Mouse (Mus musculus) 3T3-L1 (cell line): Measurements from ENCODE around the gene Kbtbd4.
A peak's percentile ranks its signal among the peaks of the same experiment; 100 is the strongest.

ENCODE experiments used
- DNase-seq: peaks from one replicate; pipeline ENCODE4 v3.0.0-alpha.2; 2015; ENCODE audit warnings: low read depth, low spot score

Kbtbd4 gene

DNA sequence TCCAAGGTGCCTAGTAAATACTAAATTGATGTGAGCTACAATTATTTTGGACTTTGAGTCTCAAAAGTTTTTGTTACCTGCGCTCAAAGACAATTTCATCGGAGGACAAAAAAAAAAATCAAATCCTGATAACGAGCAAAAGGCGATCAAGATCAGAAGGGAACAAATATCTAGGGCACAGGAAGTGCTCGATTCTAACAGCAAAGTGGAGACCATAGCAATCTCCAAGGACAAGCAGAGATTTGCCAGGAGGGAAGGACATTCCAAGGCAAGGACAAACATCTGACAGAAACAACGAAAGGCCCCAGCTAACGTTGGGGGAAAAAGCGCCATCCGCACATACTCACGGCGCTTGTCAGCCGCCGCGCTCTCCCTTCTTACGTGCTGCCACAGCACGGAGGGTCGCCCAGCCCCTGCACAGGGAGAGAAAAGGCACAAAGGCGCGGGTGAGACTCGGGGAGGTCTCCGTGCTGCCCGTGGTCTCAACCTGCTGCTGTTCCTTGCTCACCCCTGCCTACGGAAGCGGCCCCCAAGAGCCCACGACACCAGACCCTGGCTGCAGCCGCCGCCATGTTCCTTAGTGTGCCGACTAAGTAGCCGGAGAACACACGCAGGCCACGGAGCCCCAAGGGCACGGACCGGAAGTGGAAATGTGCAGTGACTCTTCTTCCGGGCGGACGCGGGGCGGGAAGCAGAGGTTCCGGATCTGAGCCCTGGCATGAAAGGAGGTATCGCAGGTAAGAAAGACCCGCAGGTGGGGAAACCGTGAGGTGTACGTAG is at the start of gene Kbtbd4, which contains the start of gene Ndufs3:
Gene Kbtbd4 (plus strand): TSS at position 665 of the 780 bp plus-strand sequence.
Gene Ndufs3 (minus strand): TSS at position 752 of the 780 bp plus-strand sequence.
- DNase-seq = peak; percentile 92

GRCm38 (mm10) chr2:90861486-90861885 is 43.1 kb upstream of the Kbtbd4 start:
- DNase-seq = no peak

DNA sequence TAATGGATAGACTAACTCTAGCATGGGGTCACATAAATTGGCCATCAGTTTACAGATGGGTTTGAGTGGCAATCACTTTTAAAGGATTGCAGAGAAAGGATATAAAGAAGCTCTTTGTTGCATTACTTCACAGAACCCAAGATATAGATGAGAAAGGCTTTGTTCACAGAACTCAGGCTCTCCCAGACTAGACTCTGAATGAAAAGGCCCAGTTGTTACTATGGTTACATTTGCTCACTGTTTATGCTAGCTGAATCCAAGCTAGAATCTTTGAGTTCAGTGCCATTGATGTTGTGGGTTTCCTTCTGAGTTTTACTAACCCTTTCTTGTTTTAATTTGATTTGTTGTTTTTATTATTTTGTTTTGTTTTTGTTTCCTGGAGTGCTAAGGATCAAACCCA is 40.4 kb upstream of the Kbtbd4 start:
- DNase-seq = no peak

DNA sequence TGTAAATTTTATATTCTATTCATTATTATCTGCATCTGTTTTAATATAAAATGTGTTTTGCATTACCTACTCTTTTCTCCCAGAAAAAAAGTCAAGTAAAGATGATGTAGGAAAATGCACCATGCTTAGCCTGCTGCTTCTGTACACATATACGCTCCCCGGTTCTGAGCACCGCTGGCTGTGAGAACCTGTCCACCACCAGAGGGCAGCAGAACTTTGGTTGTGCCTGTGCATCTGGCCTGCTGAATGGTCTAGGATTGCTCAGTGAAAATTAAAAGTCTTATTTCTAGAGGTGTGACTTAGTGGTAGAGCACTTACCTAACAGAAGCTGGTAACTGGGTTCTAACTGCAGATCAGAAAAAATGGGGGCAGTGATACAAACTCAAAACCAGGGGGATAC is 38.0 kb upstream of the Kbtbd4 start:
- DNase-seq = peak; percentile 90

DNA sequence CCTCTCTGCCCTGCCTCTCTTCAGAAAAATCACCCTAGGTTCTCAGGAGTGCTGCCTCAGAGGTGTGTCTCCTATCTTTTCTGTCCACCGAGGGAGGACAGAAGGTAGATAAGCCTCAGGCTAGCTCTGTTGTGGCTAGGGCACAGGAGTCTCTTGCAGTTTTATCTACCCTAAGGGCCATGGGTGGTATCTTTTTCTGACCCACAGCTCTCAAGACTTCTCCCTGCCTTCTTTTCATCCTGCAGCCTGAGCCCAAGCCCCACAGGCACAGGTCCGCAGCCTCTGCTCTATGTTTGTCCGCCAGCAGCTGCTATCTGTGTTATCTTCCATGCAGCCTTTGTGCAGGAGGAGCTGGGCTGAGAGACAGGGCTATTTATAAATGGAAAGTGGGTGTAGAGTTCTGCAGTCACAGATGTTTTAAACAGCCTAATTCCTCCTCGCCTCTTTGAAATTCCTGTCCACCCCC is 34.4 kb upstream of the Kbtbd4 start:
- DNase-seq = no peak

GRCm38 (mm10) chr2:90871180-90871961 is 33.2 kb upstream of the Kbtbd4 start:
- DNase-seq = no peak

GRCm38 (mm10) chr2:90874025-90874424 is 30.5 kb upstream of the Kbtbd4 start:
- DNase-seq = no peak

GRCm38 (mm10) chr2:90875239-90875638 is 29.3 kb upstream of the Kbtbd4 start:
- DNase-seq = no peak

DNA sequence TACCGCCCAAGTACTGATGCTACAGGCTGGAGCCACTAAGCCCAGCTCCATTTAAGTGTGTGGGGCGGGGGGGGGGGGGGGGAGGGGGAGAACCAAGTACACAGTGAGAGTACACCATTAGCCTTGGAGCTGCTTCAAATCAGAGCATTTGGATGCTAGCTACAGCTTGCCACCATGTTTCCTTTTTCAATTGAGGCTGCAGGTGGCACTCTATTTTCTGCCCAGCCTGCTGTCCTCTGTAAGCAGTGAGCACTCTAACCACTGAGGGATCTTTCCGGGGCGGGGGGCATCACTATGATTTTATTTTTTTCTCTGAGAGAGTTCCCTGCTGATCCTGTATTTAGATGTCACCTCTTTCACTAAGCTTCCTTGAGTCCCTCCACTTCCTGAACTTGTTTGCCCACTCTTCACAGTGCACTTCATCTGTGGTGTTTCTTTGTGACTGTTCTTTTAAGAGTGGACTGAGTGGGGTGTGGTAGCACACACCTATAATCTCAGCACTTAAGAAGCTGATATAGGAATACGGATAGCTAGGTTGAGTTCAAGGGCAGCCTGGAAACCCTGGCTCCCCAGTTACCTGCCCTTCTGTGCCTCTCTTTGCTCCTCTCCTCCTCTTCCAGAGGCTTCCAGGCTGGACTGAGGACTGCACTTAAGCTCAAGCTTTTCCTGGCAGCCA is 26.8 kb upstream of the Kbtbd4 start:
- DNase-seq = no peak

GRCm38 (mm10) chr2:90879419-90879818 is 25.1 kb upstream of the Kbtbd4 start:
- no peak for DNase-seq

DNA sequence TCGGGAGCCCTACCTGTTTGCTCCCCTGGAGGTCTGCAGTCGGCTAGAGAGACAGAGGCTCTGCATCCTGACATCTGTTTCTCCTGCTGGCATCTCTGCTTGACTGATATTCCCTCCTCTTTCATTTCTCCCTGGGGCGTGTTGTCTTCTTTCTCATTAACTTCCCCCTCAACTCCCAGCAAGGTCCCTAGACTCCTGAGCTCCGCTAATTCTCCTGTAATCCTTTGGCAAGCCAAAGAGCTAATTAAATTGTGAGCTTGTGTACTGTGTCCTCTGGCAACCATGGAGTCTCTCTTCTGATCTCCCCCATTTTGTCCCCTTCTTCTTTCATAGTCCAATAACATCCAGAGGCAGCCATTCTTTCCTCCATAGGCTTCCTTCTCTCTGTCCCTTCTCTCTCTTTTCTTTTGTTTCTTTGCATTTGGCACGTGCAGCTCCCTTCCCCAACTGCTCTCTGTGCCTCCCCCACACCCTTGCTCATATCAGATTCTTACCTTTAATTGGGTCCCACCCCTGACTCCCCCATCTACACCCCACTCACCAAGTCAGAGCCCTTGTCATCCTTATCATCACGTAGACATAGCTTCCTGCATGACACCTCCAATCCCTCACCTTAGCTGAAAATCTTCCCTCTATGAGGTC is 24.3 kb upstream of the Kbtbd4 start:
- DNase-seq = no peak

GRCm38 (mm10) chr2:90881824-90882223 is 22.7 kb upstream of the Kbtbd4 start:
- DNase-seq = no peak

GRCm38 (mm10) chr2:90885218-90886041 is 19.1 kb upstream of the Kbtbd4 start, which contains the start of gene C1qtnf4:
Gene C1qtnf4, plus strand, starts transcription at chr2:90885860.
- DNase-seq = no peak

GRCm38 (mm10) chr2:90886436-90886835 is 18.1 kb upstream of the Kbtbd4 start:
- DNase-seq = no peak

DNA sequence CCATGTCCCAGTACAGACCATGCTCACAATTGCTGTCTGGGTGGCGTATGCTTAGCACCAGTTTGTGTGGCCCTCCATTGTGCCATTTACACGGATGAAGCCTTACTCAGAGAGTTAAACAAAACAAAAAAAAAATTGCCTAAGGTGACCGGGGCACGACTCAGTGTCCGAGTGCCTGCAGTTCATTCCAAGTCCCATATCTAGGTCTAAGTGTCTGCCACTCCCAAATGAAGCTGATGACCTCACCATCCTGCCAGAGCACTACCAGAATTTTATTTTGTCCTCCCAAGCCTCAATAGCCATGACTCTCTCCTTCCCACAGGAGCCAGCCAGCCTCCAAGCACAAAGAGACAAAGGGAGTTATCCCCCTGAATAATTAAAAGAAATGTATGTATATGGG is 16.9 kb upstream of the Kbtbd4 start:
- peak; percentile 71 for DNase-seq

DNA sequence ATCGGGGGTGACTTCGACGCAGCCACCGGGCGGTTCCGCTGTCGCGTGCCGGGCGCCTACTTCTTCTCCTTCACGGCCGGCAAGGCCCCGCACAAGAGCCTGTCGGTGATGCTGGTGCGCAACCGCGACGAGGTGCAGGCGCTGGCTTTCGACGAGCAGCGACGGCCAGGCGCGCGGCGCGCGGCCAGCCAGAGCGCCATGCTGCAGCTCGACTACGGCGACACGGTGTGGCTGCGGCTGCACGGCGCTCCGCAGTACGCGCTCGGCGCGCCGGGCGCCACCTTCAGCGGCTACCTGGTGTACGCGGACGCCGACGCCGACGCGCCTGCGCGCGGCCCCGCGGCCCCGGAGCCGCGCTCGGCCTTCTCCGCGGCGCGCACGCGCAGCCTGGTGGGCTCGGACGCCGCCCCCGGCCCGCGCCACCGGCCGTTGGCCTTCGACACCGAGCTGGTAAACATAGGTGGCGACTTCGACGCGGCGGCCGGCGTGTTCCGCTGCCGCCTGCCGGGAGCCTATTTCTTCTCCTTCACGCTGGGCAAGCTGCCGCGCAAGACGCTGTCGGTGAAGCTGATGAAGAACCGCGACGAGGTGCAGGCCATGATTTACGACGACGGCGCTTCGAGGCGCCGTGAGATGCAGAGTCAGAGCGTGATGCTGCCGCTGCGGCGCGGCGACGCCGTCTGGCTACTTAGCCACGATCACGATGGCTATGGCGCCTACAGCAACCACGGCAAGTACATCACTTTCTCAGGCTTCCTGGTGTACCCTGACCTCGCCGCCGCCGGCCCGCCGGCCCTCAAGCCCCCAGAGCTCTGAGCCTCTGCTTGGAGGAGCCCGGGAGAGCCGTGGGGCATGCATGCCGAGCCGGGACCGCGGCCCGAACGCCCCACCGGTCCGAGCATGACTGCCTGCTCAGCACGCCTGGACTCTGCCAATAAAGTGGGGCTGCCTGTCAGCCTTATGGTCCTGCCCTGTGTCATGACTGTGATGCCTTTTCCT is 14.7 kb upstream of the Kbtbd4 start:
- no peak for DNase-seq

DNA sequence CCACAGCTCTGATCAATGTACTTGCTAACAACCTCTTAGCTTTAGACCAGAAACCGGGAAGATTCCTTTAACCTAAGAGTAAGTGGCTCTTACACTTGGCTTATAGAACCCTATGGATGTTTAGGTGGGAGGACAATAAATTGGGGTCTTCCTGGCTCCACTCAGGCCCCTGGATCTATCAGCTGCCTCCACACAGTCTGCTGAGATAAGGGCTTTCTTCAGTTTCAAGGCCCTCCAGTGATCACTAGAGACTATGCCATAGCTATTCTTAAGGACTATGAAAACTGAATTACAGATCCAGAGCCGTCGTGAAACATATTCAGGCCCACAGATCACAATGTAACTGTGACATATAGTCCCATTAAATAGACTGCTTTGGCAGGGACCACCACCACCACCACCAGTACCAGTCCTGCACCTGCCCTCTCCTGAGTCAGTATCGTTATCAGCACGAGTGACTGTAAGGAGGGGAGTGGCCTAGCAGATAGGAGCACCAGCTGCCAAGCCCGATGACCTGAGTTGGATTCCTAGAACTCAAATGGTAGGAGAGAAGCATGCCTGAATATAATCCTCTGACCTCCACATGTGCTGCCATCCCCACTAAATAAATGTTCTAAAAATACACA is 10.8 kb upstream of the Kbtbd4 start:
- DNase-seq = no peak

DNA sequence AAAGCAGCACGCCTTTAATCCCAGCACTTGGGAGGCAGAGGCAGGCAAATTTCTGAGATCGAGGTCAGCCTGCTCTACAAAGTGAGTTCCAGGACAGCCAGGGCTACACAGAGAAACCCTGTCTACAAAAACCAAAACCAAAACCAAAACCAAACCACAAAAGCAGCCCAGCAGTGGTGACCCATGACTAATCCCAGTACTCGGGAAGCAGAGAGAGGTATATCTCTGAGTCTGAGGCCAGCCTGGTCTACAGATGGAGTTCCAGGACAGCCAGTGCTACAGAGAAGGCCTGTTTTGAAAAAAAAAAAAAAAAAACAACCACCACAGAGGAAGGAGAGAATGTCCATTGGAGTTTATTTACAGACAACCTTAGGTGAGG is 10.3 kb upstream of the Kbtbd4 start:
- DNase-seq = peak; percentile 49

- DNase-seq = no peak
Measured at GRCm38 (mm10) chr2:90903398-90903797, 1.1 kb upstream of the Kbtbd4 start.
